Mouse (Mus musculus) layer of hippocampus, postnatal 25 days (tissue): ENCODE measurements at regions not wholly inside any gene's neighbourhood (a gene's known extent, or its start where the extent isn't known, plus 50 kb on each side); places are given as distances from the start of the nearest gene placed in this dataset.

Source experiments
- DNase-seq, 2 experiments: peaks; one replicate each; pipeline ENCODE4 v3.0.0; 2022; ENCODE audit warnings: mixed read lengths in 2 of 2, low spot score in 1 of 2; ENCODE audit errors: extremely low spot score in 1 of 2

- no peak for DNase-seq
Measured at GRCm38 (mm10) chr1:186448841-186449650, 256.7 kb downstream of the Tgfb2 start.

GRCm38 (mm10) chr1:186447521-186447920 is 258.3 kb downstream of the Tgfb2 start:
- DNase-seq, result no peak

- no peak for DNase-seq
Measured at GRCm38 (mm10) chr1:186444701-186445131, 261.1 kb downstream of the Tgfb2 start.

- DNase-seq, result no peak
Measured at GRCm38 (mm10) chr1:186442160-186442559, 263.6 kb downstream of the Tgfb2 start.

- no peak for DNase-seq
Measured at GRCm38 (mm10) chr1:186435336-186435972, 270.3 kb downstream of the Tgfb2 start.

- DNase-seq, result no peak
Measured at GRCm38 (mm10) chr1:186434782-186435181, 271.0 kb downstream of the Tgfb2 start.

- no peak for DNase-seq
Measured at GRCm38 (mm10) chr1:186434007-186434406, 271.8 kb downstream of the Tgfb2 start.

- DNase-seq, result no peak
Measured at GRCm38 (mm10) chr1:186433169-186433665, 272.6 kb downstream of the Tgfb2 start.

- DNase-seq, result no peak
Measured at GRCm38 (mm10) chr1:186425421-186425820, 280.4 kb downstream of the Tgfb2 start.

- DNase-seq, result no peak
Measured at GRCm38 (mm10) chr1:186424084-186424483, 281.7 kb downstream of the Tgfb2 start.

- no peak for DNase-seq
Measured at GRCm38 (mm10) chr1:186417101-186417500, 288.7 kb downstream of the Tgfb2 start.

GRCm38 (mm10) chr1:186415321-186415720 is 290.5 kb downstream of the Tgfb2 start:
- no peak for DNase-seq

GRCm38 (mm10) chr1:186413886-186414245 is 291.9 kb downstream of the Tgfb2 start:
- DNase-seq, result no peak

- peak; percentile 18 to 31 for DNase-seq
Measured at GRCm38 (mm10) chr1:186413064-186413885, 292.5 kb downstream of the Tgfb2 start.

- DNase-seq, result no peak
Measured at GRCm38 (mm10) chr1:186412296-186412695, 293.5 kb downstream of the Tgfb2 start.

GRCm38 (mm10) chr1:186408986-186409441 is 291.9 kb upstream of the Lyplal1 start:
- DNase-seq, result no peak

GRCm38 (mm10) chr1:186407656-186408055 is 290.5 kb upstream of the Lyplal1 start:
- DNase-seq, result no peak

GRCm38 (mm10) chr1:186405693-186406092 is 288.6 kb upstream of the Lyplal1 start:
- no peak for DNase-seq

- DNase-seq, result no peak
Measured at GRCm38 (mm10) chr1:186399762-186400161, 282.7 kb upstream of the Lyplal1 start.

- DNase-seq, result peak in 1 of 2 experiments; percentile 27
Measured at GRCm38 (mm10) chr1:186393005-186393404, 275.9 kb upstream of the Lyplal1 start.

- no peak for DNase-seq
Measured at GRCm38 (mm10) chr1:186384440-186384839, 267.3 kb upstream of the Lyplal1 start.
